Mouse (Mus musculus) layer of hippocampus, postnatal 36 days (tissue): ENCODE data around the gene Cox8b. TPM values are rescaled to one million over a fixed set of nuclear protein-coding genes. Genes with fewer than 3 reads are reported as not detected.

Experiments used
- DNase-seq, 2 experiments: peaks; one replicate each; pipeline ENCODE4 v3.0.0; 2022
- total RNA-seq, 2 experiments: library from RNA; stranded (reverse); gene quantifications; 2 replicates each; pipeline ENCODE4 v1.2.3; 2021

Gene Cox8b
- total RNA-seq, 2 experiments from 2014 or later, result 1.2 to 1.3 TPM

GRCm38 (mm10) chr7:140860728-140861127, 39.5 kb downstream of the Cox8b start:
- no peak for DNase-seq

DNA sequence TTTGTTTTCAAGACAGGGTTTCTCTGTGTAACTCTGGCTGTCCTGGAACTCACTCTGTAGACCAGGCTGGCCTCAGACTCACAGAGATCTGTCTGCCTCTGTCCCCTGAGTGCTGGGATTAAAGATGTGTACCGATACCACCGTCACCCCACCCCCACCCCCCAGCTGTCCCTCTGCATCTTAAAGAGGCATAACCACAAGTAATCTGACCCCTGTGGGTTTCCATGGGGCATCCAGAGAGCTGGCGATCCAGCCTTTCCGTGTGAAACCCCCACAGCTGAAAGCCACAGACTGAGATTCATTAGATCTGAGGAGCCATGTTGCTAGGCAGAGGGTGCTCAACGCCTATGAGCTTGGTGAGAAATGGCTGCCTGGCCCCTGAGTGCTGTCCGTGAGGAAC, 40.2 kb downstream of the Cox8b start:
- no peak for DNase-seq

GRCm38 (mm10) chr7:140858746-140859145, 41.5 kb downstream of the Cox8b start:
- DNase-seq, result no peak

DNA sequence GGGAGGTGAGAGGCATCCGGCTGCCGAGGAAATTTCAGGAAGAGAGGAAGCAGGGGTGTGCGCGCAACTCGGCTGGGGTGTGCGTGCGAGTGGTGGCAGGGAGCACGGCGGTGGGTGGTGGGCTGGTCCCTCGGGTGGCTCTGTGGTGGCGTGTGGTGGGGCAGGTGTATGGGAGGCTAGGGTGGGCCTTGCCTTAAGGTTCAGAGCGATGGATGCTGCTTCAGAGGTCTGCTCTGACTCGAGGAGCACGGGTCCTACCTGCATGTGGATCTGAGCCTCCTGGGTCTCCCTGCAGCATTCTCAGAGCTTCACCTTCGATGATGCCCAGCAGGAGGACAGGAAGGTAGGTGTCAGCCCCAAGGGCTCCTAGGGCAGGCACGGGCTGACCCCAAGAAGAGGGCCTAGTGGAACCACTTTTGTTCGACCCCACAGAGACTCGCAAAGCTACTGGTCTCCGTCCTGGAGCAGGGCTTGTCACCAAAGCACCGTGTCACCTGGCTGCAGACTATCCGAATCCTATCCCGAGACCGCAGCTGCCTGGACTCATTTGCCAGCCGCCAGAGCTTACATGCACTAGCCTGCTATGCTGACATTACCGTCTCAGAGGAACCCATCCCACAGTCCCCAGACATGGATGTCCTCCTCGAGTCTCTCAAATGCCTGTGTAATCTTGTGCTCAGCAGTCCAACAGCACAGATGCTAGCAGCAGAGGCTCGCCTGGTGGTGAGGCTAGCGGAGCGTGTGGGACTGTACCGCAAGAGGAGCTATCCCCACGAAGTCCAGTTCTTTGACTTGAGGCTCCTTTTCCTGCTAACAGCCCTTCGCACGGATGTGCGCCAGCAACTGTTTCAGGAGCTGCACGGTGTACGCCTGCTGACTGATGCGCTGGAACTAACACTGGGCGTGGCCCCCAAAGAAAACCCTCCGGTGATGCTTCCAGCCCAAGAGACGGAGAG, 42.4 kb downstream of the Cox8b start, which contains the start of gene Bet1l:
Gene Bet1l, minus strand, starts transcription at position 28 of the 956 bp plus-strand sequence.
- no peak for DNase-seq

- peak; percentile 90 to 91 for DNase-seq
Measured at GRCm38 (mm10) chr7:140856785-140857549, 43.3 kb downstream of the Cox8b start, which contains the start of gene Ric8a. Ric8a (plus strand) TSS chr7:140856957.

DNA sequence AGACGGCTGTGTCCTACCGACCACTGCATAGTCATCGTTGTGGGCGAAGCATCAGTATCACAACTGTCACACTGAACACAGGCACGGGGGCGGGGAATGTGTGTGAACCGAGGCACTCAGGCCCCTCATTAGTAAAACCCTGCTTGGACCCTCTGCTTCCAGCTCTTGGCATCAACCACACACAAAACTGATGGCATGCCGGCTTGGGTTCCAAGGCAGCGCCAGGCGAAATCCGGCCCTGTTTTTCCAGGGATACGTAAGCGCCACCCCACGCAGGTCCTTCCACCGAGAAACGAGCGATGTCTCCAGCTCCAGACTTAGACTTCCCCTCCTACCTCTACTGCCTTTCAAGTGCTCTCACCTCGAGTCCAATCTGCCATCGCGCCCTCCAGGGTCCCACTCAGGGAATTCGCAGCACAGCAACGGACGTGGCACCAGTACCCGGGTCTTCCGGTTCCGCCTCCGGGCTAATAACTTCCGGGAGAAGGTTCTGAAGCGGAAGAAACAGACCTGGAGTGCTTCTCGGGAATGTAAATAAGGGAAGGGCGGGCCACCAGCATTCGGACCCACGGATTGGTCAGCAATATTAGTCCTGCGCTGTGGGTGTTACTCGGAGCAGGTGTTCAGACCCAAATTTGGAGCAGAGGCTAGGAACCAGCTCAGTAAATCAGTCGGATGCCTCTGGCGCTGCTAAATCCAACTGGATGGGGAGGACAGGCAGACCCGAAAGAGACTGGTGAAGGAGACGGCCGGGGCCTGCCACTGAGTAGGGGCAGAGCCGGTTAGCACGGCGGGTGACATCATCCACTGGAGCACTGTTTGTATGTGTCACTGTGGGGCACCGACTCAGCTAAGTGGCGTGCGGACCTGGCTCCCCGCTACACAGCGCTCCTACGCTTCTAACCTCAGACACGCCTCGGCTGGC, 44.1 kb downstream of the Cox8b start, which contains the start of gene Gm45785:
Gene Gm45785, minus strand, starts transcription at position 472 of the 925 bp plus-strand sequence.
- DNase-seq, result peak; percentile 81 to 85

DNA sequence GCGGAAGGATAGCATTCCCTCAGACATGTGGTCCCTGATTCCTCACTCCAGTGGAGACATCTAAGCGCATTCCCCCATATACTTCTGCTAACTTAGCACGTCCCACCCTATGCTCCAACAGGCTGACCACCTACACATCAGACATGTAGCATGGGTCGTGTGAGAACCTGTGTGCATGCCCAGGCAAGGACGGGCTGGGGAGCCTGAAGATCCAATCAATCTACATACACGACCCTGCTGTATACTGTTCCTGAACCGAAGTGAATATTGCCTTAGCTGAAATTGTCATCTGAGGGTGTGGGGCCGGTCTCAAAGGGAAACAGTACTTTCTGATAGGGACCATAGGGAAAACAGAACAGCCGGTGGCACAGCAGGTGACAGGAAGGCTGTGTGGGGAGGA, 45.1 kb downstream of the Cox8b start:
- no peak for DNase-seq

DNA sequence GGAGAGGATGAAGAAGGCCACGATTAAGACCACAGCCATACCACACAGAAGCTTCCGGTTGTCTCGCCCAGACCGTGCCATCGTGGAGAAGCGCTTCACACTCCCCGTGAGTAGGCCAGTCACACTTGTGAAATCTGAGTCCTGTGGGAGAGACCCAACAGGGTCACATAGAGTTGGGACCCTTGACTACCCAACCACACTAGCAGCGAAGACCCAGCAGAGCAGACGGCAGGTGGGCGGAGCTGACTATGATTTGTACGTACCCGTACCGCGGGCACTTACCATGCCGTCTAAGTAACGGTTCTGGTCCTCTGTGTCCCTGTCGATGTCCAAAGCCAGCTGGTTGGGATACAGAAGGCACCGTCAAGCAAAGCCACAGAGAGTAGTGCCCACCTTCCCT, 45.8 kb downstream of the Cox8b start:
- no peak for DNase-seq

DNA sequence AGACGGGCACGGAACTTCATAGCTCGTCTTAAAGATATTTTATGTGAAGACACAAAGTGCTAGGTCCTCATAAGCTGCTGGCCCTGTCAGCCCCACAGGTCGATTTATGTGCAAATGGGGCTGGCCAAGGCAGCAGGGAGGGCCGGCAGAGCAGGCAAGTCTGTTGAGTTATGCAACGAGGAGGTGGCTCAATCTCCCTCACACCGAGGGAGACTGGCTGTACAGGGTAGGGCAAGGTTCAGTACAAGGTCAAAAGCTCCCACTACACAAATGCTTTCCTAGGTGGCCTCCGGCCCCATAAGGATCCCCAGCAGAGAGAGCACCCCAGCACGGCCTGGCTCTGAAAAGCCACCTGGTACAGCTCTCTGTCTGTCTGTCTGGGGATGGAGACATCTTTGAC, 46.9 kb downstream of the Cox8b start:
- no peak for DNase-seq

- DNase-seq, result no peak
Measured at GRCm38 (mm10) chr7:140851916-140852315, 48.3 kb downstream of the Cox8b start.

Other genes starting within 250 kb of the Cox8b start
- gene Olfr539, start 240.5 kb downstream of the Cox8b start, total RNA-seq, result under 1 TPM; 0.17 to 0.43 TPM
- under 1 TPM; 0.10 TPM for gene Olfr45, start 218.5 kb downstream of the Cox8b start, total RNA-seq
- not detected for gene Olfr541, start 203.2 kb downstream of the Cox8b start, total RNA-seq
- gene Cyp2e1, start 136.7 kb downstream of the Cox8b start, total RNA-seq, result not detected
- gene Syce1, start 112.6 kb downstream of the Cox8b start, total RNA-seq, result under 1 TPM in 1 of 2 experiments, not detected in 1; 0.40 TPM
- 10 to 100 TPM; 12.3 to 13.3 TPM for gene Zfp941, start 78.3 kb downstream of the Cox8b start, total RNA-seq
- gene Urah, start 65.4 kb downstream of the Cox8b start, total RNA-seq, result 1 to 10 TPM; 1.8 to 2.9 TPM
- not detected for gene Scgb1c1, start 54.9 kb downstream of the Cox8b start, total RNA-seq
- gene Odf3, start 52.6 kb downstream of the Cox8b start, total RNA-seq, result not detected
- gene Gm45785, start 44.1 kb downstream of the Cox8b start, total RNA-seq, result not detected
- gene Ric8a, start 43.5 kb downstream of the Cox8b start, total RNA-seq, result 10 to 100 TPM; 76.8 to 83.7 TPM
- gene Bet1l, start 42.9 kb downstream of the Cox8b start, total RNA-seq, result 10 to 100 TPM; 27.2 to 28.1 TPM
- 100 to 1,000 TPM; 113 to 119 TPM for gene Psmd13, start 18.5 kb downstream of the Cox8b start, total RNA-seq
- 10 to 100 TPM; 64.6 to 71.8 TPM for gene Sirt3, start 18.1 kb downstream of the Cox8b start, total RNA-seq
- gene Nlrp6, start 20.5 kb upstream of the Cox8b start, total RNA-seq, result under 1 TPM; 0.30 to 0.35 TPM
- 1 to 10 TPM; 3.9 to 4.0 TPM for gene Pgghg, start 40.9 kb upstream of the Cox8b start, total RNA-seq
- not detected for gene Ifitm5, start 49.8 kb upstream of the Cox8b start, total RNA-seq
- gene Gm45717, start 55.5 kb upstream of the Cox8b start, total RNA-seq, result not detected
- gene Ifitm2, start 55.5 kb upstream of the Cox8b start, total RNA-seq, result 10 to 100 TPM in 1 of 2 experiments, 1 to 10 TPM in 1; 8.4 to 14.1 TPM
- gene Ifitm1, start 66.8 kb upstream of the Cox8b start, total RNA-seq, result 1 to 10 TPM; 1.6 to 3.8 TPM
- 10 to 100 TPM; 11.1 to 11.4 TPM for gene Ifitm3, start 110.3 kb upstream of the Cox8b start, total RNA-seq
- gene Ifitm6, start 117.5 kb upstream of the Cox8b start, total RNA-seq, result under 1 TPM in 1 of 2 experiments, not detected in 1; 0.63 TPM
- not detected for gene Gm17387, start 128.7 kb upstream of the Cox8b start, total RNA-seq
- gene B4galnt4, start 160.7 kb upstream of the Cox8b start, total RNA-seq, result 10 to 100 TPM; 92.2 to 92.3 TPM
- not detected for gene Pkp3, start 177.8 kb upstream of the Cox8b start, total RNA-seq
- gene Sigirr, start 200.1 kb upstream of the Cox8b start, total RNA-seq, result 1 to 10 TPM; 1.7 to 2.4 TPM
- not detected for gene Ano9, start 217.4 kb upstream of the Cox8b start, total RNA-seq
- gene Ptdss2, start 221.9 kb upstream of the Cox8b start, total RNA-seq, result 10 to 100 TPM; 48.5 to 64.9 TPM